Mouse (Mus musculus) cerebellum, adult 9-10 months (tissue): ENCODE measurements at regions not wholly inside any gene's neighbourhood (a gene's known extent, or its start where the extent isn't known, plus 50 kb on each side); places are given as distances from the start of the nearest gene placed in this dataset.

ENCODE experiments used
- DNase-seq: peaks from one replicate; pipeline ENCODE4 v3.0.0; 2022

GRCm38 (mm10) chr1:167905424-167905823 lies 216.4 kb downstream of the Lmx1a start:
- no peak for DNase-seq

GRCm38 (mm10) chr1:167912074-167912473 lies 223.0 kb downstream of the Lmx1a start:
- DNase-seq = no peak

GRCm38 (mm10) chr1:167914982-167915561 lies 226.0 kb downstream of the Lmx1a start:
- DNase-seq = peak; percentile 41

- DNase-seq = no peak
Observed at GRCm38 (mm10) chr1:167915578-167916275, 226.7 kb downstream of the Lmx1a start.

GRCm38 (mm10) chr1:167922917-167923316 lies 233.9 kb downstream of the Lmx1a start:
- DNase-seq = no peak

GRCm38 (mm10) chr1:167928060-167928467 lies 239.0 kb downstream of the Lmx1a start:
- DNase-seq = no peak

- no peak for DNase-seq
Observed at GRCm38 (mm10) chr1:167929729-167930341, 240.8 kb downstream of the Lmx1a start.

- DNase-seq = peak; percentile 9
Observed at GRCm38 (mm10) chr1:167932088-167932487, 243.1 kb downstream of the Lmx1a start.

- no peak for DNase-seq
Observed at GRCm38 (mm10) chr1:167936726-167937125, 247.7 kb downstream of the Lmx1a start.

GRCm38 (mm10) chr1:167938176-167938575 lies 249.1 kb downstream of the Lmx1a start:
- DNase-seq = no peak

- DNase-seq = peak; percentile 28
Observed at GRCm38 (mm10) chr1:167942037-167942470, 253.0 kb downstream of the Lmx1a start.

- DNase-seq = no peak
Observed at GRCm38 (mm10) chr1:167943121-167943520, 254.1 kb downstream of the Lmx1a start.

GRCm38 (mm10) chr1:167945615-167946252 lies 256.7 kb downstream of the Lmx1a start:
- no peak for DNase-seq

- DNase-seq = no peak
Observed at GRCm38 (mm10) chr1:167947866-167948265, 258.8 kb downstream of the Lmx1a start.

- no peak for DNase-seq
Observed at GRCm38 (mm10) chr1:167951717-167952116, 262.7 kb downstream of the Lmx1a start.

GRCm38 (mm10) chr1:167958531-167958930 lies 269.5 kb downstream of the Lmx1a start:
- no peak for DNase-seq

GRCm38 (mm10) chr1:167969545-167969944 lies 280.5 kb downstream of the Lmx1a start:
- DNase-seq = no peak

- peak; percentile 12 for DNase-seq
Observed at GRCm38 (mm10) chr1:167969985-167970384, 280.9 kb downstream of the Lmx1a start.

GRCm38 (mm10) chr1:167976708-167977107 lies 287.7 kb downstream of the Lmx1a start:
- no peak for DNase-seq

- DNase-seq = no peak
Observed at GRCm38 (mm10) chr1:167979187-167979586, 290.1 kb downstream of the Lmx1a start.

- DNase-seq = no peak
Observed at GRCm38 (mm10) chr1:167979588-167979987, 290.6 kb downstream of the Lmx1a start.

- DNase-seq = no peak
Observed at GRCm38 (mm10) chr1:167981292-167981691, 292.3 kb downstream of the Lmx1a start.

- DNase-seq = no peak
Observed at GRCm38 (mm10) chr1:168007456-168007855, 318.4 kb downstream of the Lmx1a start.

GRCm38 (mm10) chr1:168008216-168008615 lies 319.2 kb downstream of the Lmx1a start:
- no peak for DNase-seq
